Mouse (Mus musculus) liver, postnatal 0 days (tissue): ENCODE measurements around the gene Zfp423.

Experiments
- CTCF ChIP-seq: sonication (generic); IDR thresholded peaks from 2 replicates; pipeline ENCODE4 v1.5.1; 2016; ENCODE audit warnings: antibody characterized with exemption, low read depth
- EP300 ChIP-seq: IDR thresholded peaks from 2 replicates; pipeline ENCODE4 v1.6.1; 2016; ENCODE audit warnings: antibody characterized with exemption, low read depth, mild to moderate bottlenecking

GRCm38 (mm10) chr8:87961680-87962513, 2.5 kb upstream of the Zfp423 start:
- TF ChIP-seq CTCF (no peak), EP300 (no peak)
